Mouse (Mus musculus): ENCODE measurements around the gene Auts2. TPM values are rescaled to one million over a fixed set of nuclear protein-coding genes. Genes with fewer than 3 reads are reported as not detected.

Auts2 gene
- total and polyA plus RNA-seq, 2 experiments from 2014 or later = 6.8 to 12.1 TPM

DNA sequence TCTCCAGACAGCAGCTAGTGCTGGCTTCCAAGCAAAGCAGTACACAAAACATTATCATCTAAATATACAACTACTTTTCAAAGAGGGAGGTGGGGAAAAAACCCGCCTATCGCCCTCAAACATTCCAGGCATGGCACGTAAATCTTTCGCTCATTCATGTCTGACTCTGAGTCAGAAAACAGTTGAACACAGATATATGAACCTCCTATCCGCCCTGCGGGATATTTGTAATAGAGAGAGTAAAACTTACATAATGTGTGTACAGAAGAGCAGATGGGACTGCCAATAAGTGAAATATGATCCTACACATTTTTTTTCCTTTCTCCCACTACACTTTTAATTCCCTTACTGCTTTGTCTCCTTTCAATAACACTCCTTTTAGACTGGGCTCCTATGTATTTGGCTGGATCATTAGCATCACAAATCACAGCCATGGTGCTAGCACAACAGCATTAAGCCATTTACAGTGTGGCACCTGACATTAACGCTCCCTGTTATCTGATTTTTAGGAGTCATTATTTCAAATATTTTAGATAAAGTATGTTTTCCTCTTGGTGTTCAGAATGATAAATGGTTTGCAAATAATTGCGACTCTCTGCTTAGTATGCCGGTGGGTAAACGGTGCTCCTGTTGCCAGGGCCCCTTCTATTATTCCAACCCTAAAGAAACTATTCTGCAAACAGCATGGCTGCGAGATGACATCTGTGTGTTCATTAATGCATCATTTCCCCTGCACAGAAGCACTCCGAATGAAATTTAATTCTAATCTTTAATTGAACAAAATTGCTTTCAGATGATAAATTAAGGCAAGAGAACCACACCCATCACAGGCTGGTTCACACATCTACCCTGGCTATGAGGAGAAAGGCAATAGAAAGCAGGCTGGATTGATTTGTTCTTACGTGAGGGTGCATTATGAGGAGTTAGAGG is 252.3 kb downstream of the Auts2 start:
- TF ChIP-seq EP300 (IDR thresholded peaks at IDR 0.05; ENCODE audit: low read depth) (no peak), CTCF (IDR thresholded peaks at IDR 0.05; ENCODE audit: low read depth) (no peak)
- no peak overlapping the region for H3K4me3 ChIP-seq (ENCODE audit: low read depth, low read length)
- no peak for ATAC-seq (ENCODE audit: insufficient read depth, low read depth)

GRCm38 (mm10) chr5:132283741-132284140 is 259.4 kb downstream of the Auts2 start:
- H3K4me3 ChIP-seq (ENCODE audit: low read depth, low read length) = no peak overlapping the region
- no peak for TF ChIP-seq CTCF (IDR thresholded peaks at IDR 0.05; ENCODE audit: low read depth)
- no peak for TF ChIP-seq EP300 (IDR thresholded peaks at IDR 0.05; ENCODE audit: low read depth)
- ATAC-seq (ENCODE audit: insufficient read depth, low read depth) (no peak), DNase-seq (ENCODE audit: low spot score) (no peak)
- no peak overlapping the region for H3K27ac ChIP-seq (ENCODE audit: low read depth)
- H3K9me3 ChIP-seq (replicated peaks; ENCODE audit: control insufficient read depth, low read length) = no peaks in the 10 kb centered on the region
- WGBS = 84% methylated on average over 3 of the region's 3 CpGs
- H3K27me3 ChIP-seq (ENCODE audit: control insufficient read depth, insufficient read depth, low read length) = no peaks in the 10 kb centered on the region
- H3K9ac ChIP-seq (replicated peaks; ENCODE audit: low read depth, low read length) = no peak overlapping the region
- no peak overlapping the region for H3K4me2 ChIP-seq (ENCODE audit: low read depth, low read length)
- peaks cover 12% of the 10 kb centered on the region for H3K4me1 ChIP-seq (ENCODE audit: control insufficient read depth, insufficient read depth)
- H3K36me3 ChIP-seq (replicated peaks; ENCODE audit: control insufficient read depth, insufficient read depth, low read length) = no peaks in the 10 kb centered on the region

More for the DNA sequence above, 252.3 kb downstream of the Auts2 start:
- Histone ChIP-seq H3K4me2 (ENCODE audit: low read depth, low read length) (no peak overlapping the region), H3K27ac (ENCODE audit: low read depth) (no peak overlapping the region), H3K9me3 (replicated peaks; ENCODE audit: control insufficient read depth, low read length) (no peaks in the 10 kb centered on the region), H3K9ac (replicated peaks; ENCODE audit: low read depth, low read length) (no peak overlapping the region), H3K27me3 (ENCODE audit: control insufficient read depth, insufficient read depth, low read length) (no peaks in the 10 kb centered on the region), H3K36me3 (replicated peaks; ENCODE audit: control insufficient read depth, insufficient read depth, low read length) (no peaks in the 10 kb centered on the region), H3K4me1 (ENCODE audit: control insufficient read depth, insufficient read depth) (peaks cover 15% of the 10 kb centered on the region)
- WGBS = 70% methylated on average over 13 of the region's 13 CpGs
- DNase-seq (ENCODE audit: low spot score) = no peak

DNA sequence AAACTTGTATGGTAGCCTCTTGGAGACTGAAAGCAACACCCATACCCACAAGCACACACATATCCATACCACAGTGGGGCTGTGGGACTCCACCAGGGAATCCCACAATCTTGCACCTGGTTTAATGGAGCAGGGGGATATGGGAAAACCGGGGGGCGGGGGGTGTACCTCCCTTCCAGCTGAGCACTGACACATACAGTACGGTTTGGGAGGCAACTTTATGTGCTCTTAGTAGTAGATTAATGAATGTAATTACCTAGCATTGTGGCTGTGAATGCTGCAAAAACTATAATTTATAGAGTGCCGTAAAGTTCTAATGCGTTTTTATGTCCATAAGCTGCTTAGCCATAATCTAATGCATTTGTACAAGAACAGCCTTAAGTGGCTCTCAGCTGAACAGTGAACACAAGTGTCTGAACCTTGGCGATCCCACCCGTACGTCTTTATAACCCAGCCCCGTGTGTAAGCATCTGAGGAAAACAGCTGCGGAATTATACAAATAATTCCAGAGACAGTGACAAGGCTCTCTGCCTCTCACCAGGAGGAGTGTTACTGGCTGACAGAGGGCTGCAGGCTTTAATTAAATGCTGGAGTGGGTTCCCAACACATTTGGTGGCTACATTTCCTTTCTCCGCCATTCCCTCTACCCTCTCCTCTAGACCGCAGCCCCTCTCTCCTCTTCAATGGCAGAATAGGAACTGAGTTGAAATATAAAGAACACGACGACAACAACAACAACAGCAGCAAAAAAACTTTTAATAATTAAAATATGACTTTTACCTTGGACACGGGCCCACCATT is 268.8 kb downstream of the Auts2 start:
- DNase-seq (ENCODE audit: low spot score) (no peak), ATAC-seq (ENCODE audit: insufficient read depth, low read depth) (no peak)
- TF ChIP-seq CTCF (IDR thresholded peaks at IDR 0.05; ENCODE audit: low read depth) = no peak
- no peak for TF ChIP-seq EP300 (IDR thresholded peaks at IDR 0.05; ENCODE audit: low read depth)
- Histone ChIP-seq H3K27me3 (ENCODE audit: control insufficient read depth, insufficient read depth, low read length) (no peaks in the 10 kb centered on the region), H3K4me2 (ENCODE audit: low read depth, low read length) (no peak overlapping the region), H3K4me3 (ENCODE audit: low read depth, low read length) (no peak overlapping the region), H3K27ac (ENCODE audit: low read depth) (no peak overlapping the region), H3K9me3 (replicated peaks; ENCODE audit: control insufficient read depth, low read length) (no peaks in the 10 kb centered on the region), H3K9ac (replicated peaks; ENCODE audit: low read depth, low read length) (no peak overlapping the region), H3K4me1 (ENCODE audit: control insufficient read depth, insufficient read depth) (peaks cover 31% of the 10 kb centered on the region), H3K36me3 (replicated peaks; ENCODE audit: control insufficient read depth, insufficient read depth, low read length) (no peaks in the 10 kb centered on the region)
- 89% methylated on average over 15 of the region's 15 CpGs for WGBS

DNA sequence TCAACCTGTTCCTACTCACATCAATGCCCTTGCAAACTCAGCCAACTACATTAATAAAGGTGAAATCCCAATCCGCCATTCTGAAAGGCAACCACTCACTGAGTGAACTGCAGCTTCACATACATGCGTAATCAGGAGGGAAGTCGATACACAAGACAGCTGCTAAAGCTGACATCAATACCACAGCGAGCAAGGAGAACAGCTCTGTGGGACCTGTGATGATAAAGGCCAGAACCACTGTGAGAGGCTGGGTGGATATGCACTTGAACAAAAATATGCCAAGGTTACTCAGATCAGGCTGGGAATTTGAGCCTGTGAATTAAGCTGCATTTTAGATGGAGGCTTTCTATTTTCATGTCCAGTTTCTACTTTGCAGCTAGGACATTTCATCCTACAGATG is 271.0 kb downstream of the Auts2 start:
- H3K36me3 ChIP-seq (replicated peaks; ENCODE audit: control insufficient read depth, insufficient read depth, low read length) = no peaks in the 10 kb centered on the region
- H3K27ac ChIP-seq (ENCODE audit: low read depth) = no peak overlapping the region
- ATAC-seq (ENCODE audit: insufficient read depth, low read depth) (peak; percentile 39; the same call in 1 of the 2 replicates), DNase-seq (ENCODE audit: low spot score) (no peak)
- H3K9me3 ChIP-seq (replicated peaks; ENCODE audit: control insufficient read depth, low read length) = no peaks in the 10 kb centered on the region
- no peak overlapping the region for H3K9ac ChIP-seq (replicated peaks; ENCODE audit: low read depth, low read length)
- 29% methylated on average over 4 of the region's 4 CpGs for WGBS
- H3K4me1 ChIP-seq (ENCODE audit: control insufficient read depth, insufficient read depth) = peaks cover 26% of the 10 kb centered on the region
- no peak overlapping the region for H3K4me2 ChIP-seq (ENCODE audit: low read depth, low read length)
- no peaks in the 10 kb centered on the region for H3K27me3 ChIP-seq (ENCODE audit: control insufficient read depth, insufficient read depth, low read length)
- no peak overlapping the region for H3K4me3 ChIP-seq (ENCODE audit: low read depth, low read length)
- TF ChIP-seq CTCF (IDR thresholded peaks at IDR 0.05; ENCODE audit: low read depth) (no peak), EP300 (IDR thresholded peaks at IDR 0.05; ENCODE audit: low read depth) (no peak)

- WGBS = 80% methylated on average over 1 of the region's 1 CpGs
- no peak overlapping the region for H3K9ac ChIP-seq (replicated peaks; ENCODE audit: low read depth, low read length)
- H3K27ac ChIP-seq (ENCODE audit: low read depth) = no peak overlapping the region
- no peak overlapping the region for H3K4me2 ChIP-seq (ENCODE audit: low read depth, low read length)
- H3K4me1 ChIP-seq (ENCODE audit: control insufficient read depth, insufficient read depth) = peaks cover 26% of the 10 kb centered on the region
- no peak for DNase-seq (ENCODE audit: low spot score)
- ATAC-seq (ENCODE audit: insufficient read depth, low read depth) = no peak
- no peaks in the 10 kb centered on the region for H3K27me3 ChIP-seq (ENCODE audit: control insufficient read depth, insufficient read depth, low read length)
- TF ChIP-seq CTCF (IDR thresholded peaks at IDR 0.05; ENCODE audit: low read depth) = no peak
- no peak for TF ChIP-seq EP300 (IDR thresholded peaks at IDR 0.05; ENCODE audit: low read depth)
- H3K9me3 ChIP-seq (replicated peaks; ENCODE audit: control insufficient read depth, low read length) = no peaks in the 10 kb centered on the region
- H3K4me3 ChIP-seq (ENCODE audit: low read depth, low read length) = no peak overlapping the region
- H3K36me3 ChIP-seq (replicated peaks; ENCODE audit: control insufficient read depth, insufficient read depth, low read length) = no peaks in the 10 kb centered on the region
Observed at GRCm38 (mm10) chr5:132270896-132271295, 272.2 kb downstream of the Auts2 start.
